Mouse (Mus musculus) liver, embryonic 14.5 days (tissue): ENCODE measurements around the gene Usp19. TPM values are rescaled to one million over a fixed set of nuclear protein-coding genes. Genes with fewer than 3 reads are reported as not detected.

Experiments used
- ATAC-seq: fragments of 200-750 bp; cut with Nextera tagmentation; 2 replicates; pipeline ENCODE4 v1.8.0; 2017; ENCODE audit warnings: moderate number of reproducible peaks, mild to moderate bottlenecking, moderate library complexity; ENCODE audit not compliant: insufficient read depth
- DNase-seq, 3 experiments: peaks; one replicate each; pipeline ENCODE4 v3.0.0-alpha.2; 2012 to 2013; ENCODE audit warnings: low read depth in 3 of 3, low spot score in 3 of 3
- H3K27ac ChIP-seq: fragments of 300-500 bp; sonication (generic); 2 replicates; pipeline ENCODE4 v1.5.1; 2014; ENCODE audit warnings: moderate library complexity, mild to moderate bottlenecking, control low read depth, inconsistent platforms
- H3K27me3 ChIP-seq: fragments of 300-500 bp; sonication (generic); 2 replicates; pipeline ENCODE4 v1.6.1; 2014; ENCODE audit warnings: mild to moderate bottlenecking, low read length, moderate library complexity; ENCODE audit not compliant: control insufficient read depth, insufficient read depth
- H3K36me3 ChIP-seq: fragments of 300-500 bp; sonication (generic); replicated peaks from 2 replicates; pipeline ENCODE4 v1.6.1; 2014; ENCODE audit warnings: low read depth; ENCODE audit not compliant: control insufficient read depth, insufficient read depth
- H3K4me1 ChIP-seq, 2 experiments: fragments of 200-500 bp in 1 of 2; fragments of 300-500 bp in 1 of 2; sonication (generic) in 1 of 2; replicated peaks; 2 replicates each; pipeline ENCODE4 v1.6.1; 2012 to 2014; ENCODE audit warnings: antibody characterized with exemption in 1 of 2, inconsistent platforms in 1 of 2, low read length in 1 of 2; ENCODE audit not compliant: control insufficient read depth in 2 of 2, insufficient read depth in 2 of 2
- H3K4me2 ChIP-seq: fragments of 300-500 bp; sonication (generic); 2 replicates; pipeline ENCODE4 v1.6.1; 2014; ENCODE audit warnings: low read depth, mild to moderate bottlenecking, control low read depth, moderate library complexity
- H3K4me3 ChIP-seq, 2 experiments: fragments of 200-500 bp in 1 of 2; fragments of 300-500 bp in 1 of 2; sonication (generic) in 1 of 2; 2 replicates each; pipeline ENCODE4 v1.5.1; 2012 to 2014; ENCODE audit warnings: low read depth in 2 of 2, low read length in 2 of 2, mild to moderate bottlenecking in 2 of 2, control low read depth in 1 of 2, inconsistent platforms in 1 of 2, moderate library complexity in 1 of 2; ENCODE audit not compliant: insufficient read depth in 1 of 2
- H3K9ac ChIP-seq: fragments of 300-500 bp; sonication (generic); replicated peaks from 2 replicates; pipeline ENCODE4 v1.6.1; 2014; ENCODE audit warnings: mild to moderate bottlenecking, control low read depth, moderate library complexity
- H3K9me3 ChIP-seq: fragments of 300-500 bp; sonication (generic); 2 replicates; pipeline ENCODE4 v1.6.1; 2016; ENCODE audit warnings: low read length, mixed read lengths; ENCODE audit not compliant: control insufficient read depth
- CTCF ChIP-seq: IDR thresholded peaks from 2 replicates; pipeline ENCODE4 v1.5.1; 2016; ENCODE audit warnings: antibody characterized with exemption, low read depth, control low read depth
- EP300 ChIP-seq: IDR thresholded peaks from 2 replicates; pipeline ENCODE4 v1.6.1; 2016; ENCODE audit warnings: antibody characterized with exemption, low read depth
- WGBS: fragments of 180-500 bp; shearing (Covaris S2); extraction: QIAGEN DNeasy Blood & Tissue Kit; methylation state at CpG from one replicate; pipeline ENCODE4 v1.1.7; 2014; ENCODE audit not compliant: insufficient replicate concordance; 5-methylcytosine and 5-hydroxymethylcytosine counted together
- polyA plus RNA-seq, 2 experiments: library from polyadenylated mRNA; depleted of rRNA in 1 of 2; stranded (reverse) in 1 of 2; unstranded in 1 of 2; fragments of >200 nt; fragmentation: Nextera tagmentation in 1 of 2; extraction: Ambion mirVana in 1 of 2; gene quantifications; 2 replicates each; pipeline versions ENCODE4 v1.2.1 to v1.2.3; 2012 to 2014

The Usp19 gene
- polyA plus RNA-seq, 2 experiments: 17.1 to 33.9 TPM

GRCm38 (mm10) chr9:108525400-108525799, 35.0 kb downstream of the Usp19 start:
- no peaks in the 10 kb centered on the region for H3K9me3 ChIP-seq
- DNase-seq: no peak
- no peaks in the 10 kb centered on the region for H3K4me1 ChIP-seq
- no peak overlapping the region for H3K4me3 ChIP-seq
- no peak for ATAC-seq
- H3K36me3 ChIP-seq: peaks cover 43% of the 10 kb centered on the region
- H3K4me2 ChIP-seq: no peak overlapping the region
- 76% methylated on average over 3 of the region's 3 CpGs for WGBS
- H3K9ac ChIP-seq: no peak overlapping the region
- no peaks in the 10 kb centered on the region for H3K27me3 ChIP-seq
- no peak overlapping the region for H3K27ac ChIP-seq
- TF ChIP-seq EP300 (no peak), CTCF (no peak)

DNA sequence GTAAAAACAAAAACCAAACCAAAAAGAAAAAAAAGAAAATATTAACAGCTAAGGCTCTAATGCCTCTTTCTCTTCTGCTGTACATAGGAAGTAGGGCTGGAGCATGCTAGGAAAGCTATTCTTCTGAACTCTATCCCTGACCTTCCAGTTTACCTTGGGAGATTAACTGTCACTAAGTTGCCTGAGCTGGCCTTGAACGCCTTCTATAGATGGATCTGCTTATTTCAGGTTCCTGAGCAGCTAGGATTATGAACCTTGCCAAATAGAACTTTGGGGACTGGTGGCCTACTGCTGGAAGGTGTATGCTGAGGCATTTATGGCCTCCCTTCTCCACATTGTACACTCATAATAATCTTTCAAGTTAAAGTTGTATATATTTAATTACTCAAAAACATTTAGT, 40.6 kb downstream of the Usp19 start:
- ATAC-seq (no peak), DNase-seq (no peak)
- WGBS: 81% methylated on average over 1 of the region's 1 CpGs
- Histone ChIP-seq H3K4me3 (no peak overlapping the region), H3K9ac (no peak overlapping the region), H3K27ac (no peak overlapping the region), H3K27me3 (no peaks in the 10 kb centered on the region), H3K4me2 (no peak overlapping the region), H3K4me1 (no peaks in the 10 kb centered on the region), H3K36me3 (peaks cover 77% of the 10 kb centered on the region), H3K9me3 (no peaks in the 10 kb centered on the region)
- no peak for TF ChIP-seq EP300
- no peak for TF ChIP-seq CTCF

DNA sequence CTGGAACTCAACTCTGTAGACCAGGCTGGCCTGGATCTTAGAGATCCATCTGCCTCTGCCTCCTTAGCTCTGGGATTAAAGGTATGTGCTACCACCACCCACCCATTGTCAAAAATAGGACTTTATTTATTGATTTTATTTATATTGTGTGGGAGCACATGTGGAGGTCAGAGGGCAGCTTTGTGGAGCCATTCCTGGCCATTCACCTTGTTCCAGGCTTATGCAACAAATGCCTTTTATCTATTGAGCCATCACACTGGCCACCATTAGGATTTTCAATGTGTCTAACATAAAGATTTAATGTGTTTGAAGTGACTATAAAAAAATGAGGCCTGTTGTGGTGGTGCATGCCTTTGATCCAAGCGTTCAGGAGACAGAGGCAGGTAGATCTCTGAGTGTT, 41.1 kb downstream of the Usp19 start:
- Histone ChIP-seq H3K9me3 (no peaks in the 10 kb centered on the region), H3K4me2 (no peak overlapping the region), H3K27me3 (no peaks in the 10 kb centered on the region), H3K27ac (no peak overlapping the region), H3K36me3 (peaks cover 82% of the 10 kb centered on the region), H3K9ac (no peak overlapping the region), H3K4me3 (no peak overlapping the region), H3K4me1 (no peaks in the 10 kb centered on the region)
- ATAC-seq (no peak), DNase-seq (no peak)
- WGBS: 80% methylated on average over 1 of the region's 1 CpGs
- TF ChIP-seq EP300 (no peak), CTCF (no peak)

- Histone ChIP-seq H3K36me3 (peaks cover 77% of the 10 kb centered on the region), H3K27me3 (no peaks in the 10 kb centered on the region), H3K4me3 (no peak overlapping the region), H3K4me2 (no peak overlapping the region), H3K9ac (no peak overlapping the region), H3K4me1 (no peaks in the 10 kb centered on the region), H3K9me3 (no peaks in the 10 kb centered on the region), H3K27ac (no peak overlapping the region)
- TF ChIP-seq EP300 (no peak), CTCF (no peak)
- ATAC-seq: no peak
- DNase-seq: no peak
Measured at GRCm38 (mm10) chr9:108540846-108541245, 50.4 kb downstream of the Usp19 start.

DNA sequence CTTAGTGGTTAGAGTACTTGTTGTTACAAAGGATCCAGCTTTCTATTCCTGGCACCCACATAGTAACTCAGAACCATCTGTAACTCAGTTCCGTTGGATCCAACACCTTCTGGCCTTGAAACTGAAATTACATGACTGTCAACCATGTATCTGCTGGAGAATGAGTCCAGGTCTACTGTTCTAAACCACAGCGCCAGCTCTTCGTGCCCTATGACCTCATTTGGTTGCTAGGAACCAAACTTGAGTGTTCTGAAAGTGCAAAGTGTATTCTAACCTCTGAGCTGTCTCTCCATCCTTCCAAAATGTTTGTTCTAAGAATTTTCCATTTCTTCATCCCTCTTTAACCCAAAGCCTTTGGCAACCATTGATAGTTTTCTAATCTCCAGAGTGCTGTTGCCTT, 55.6 kb downstream of the Usp19 start:
- no peak overlapping the region for H3K27ac ChIP-seq
- peaks cover 2 to 4% of the 10 kb centered on the region in 2 experiments; a peak in 2 of 4 replicates for H3K4me1 ChIP-seq
- H3K9ac ChIP-seq: no peak overlapping the region
- no peaks in the 10 kb centered on the region for H3K27me3 ChIP-seq
- 94% methylated on average over 3 of the region's 3 CpGs for WGBS
- no peak overlapping the region for H3K4me2 ChIP-seq
- H3K36me3 ChIP-seq: peaks cover 81% of the 10 kb centered on the region
- no peak overlapping the region for H3K4me3 ChIP-seq
- H3K9me3 ChIP-seq: no peaks in the 10 kb centered on the region
- ATAC-seq (no peak), DNase-seq (no peak)
- no peak for TF ChIP-seq CTCF
- no peak for TF ChIP-seq EP300
